Mouse (Mus musculus): ENCODE results near the gene Smarcb1.

DNA sequence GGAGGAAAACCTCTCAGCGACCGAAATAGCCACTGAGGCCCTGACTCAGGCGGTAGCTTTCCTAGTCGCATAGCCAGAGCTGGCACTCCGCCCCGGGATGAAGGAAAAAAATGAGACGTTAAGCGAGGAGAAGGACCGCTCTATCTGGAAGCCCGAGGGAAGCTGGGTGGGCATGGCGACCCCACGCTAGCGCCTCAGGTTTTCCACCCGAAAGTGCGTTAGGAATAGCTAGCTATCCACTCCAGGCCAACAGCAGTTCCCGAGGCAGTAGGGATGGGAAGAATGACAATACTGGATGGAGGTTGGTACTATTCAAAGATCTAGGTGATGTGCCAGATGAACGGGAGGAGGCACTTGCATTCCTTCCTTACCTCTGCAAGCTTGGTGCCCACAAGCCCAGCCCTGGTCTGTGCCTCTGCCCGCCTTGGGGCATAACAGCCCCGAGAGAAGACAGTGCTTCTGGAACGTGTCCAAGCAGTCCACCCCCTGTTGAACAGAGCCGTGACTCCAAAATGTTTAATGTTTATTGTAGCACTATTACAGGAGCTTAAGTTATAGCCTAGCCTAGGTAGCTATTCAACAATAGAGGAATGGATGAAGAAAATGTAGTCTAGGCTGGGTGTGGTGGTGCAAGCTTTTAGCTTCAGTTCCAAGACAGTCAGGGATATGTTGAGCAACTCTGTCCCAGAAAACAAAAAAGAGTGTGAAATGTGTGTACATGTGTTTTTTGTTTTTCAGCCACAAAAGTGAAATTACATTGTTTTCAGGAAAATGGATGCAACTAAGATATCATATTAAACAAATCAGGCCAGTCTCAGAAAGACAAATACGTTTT lies 526 bp upstream of the Smarcb1 start:
- no peak for TF ChIP-seq CTCF (IDR thresholded peaks at IDR 0.05; ENCODE audit: low read depth, low read length)
- no peak for TF ChIP-seq POLR2A (IDR thresholded peaks at IDR 0.05; ENCODE audit: extremely low read depth, insufficient read depth, low read length)
